ENCODE assay signal across 7 mouse cellular contexts in genomic region chr17:57278943-57279590, GRCm38 (mm10). TPM values are rescaled to one million over a fixed set of nuclear protein-coding genes. Genes with fewer than 3 reads are reported as not detected.
DNase-seq lines count a peak whose midpoint lies in the region; ATAC-seq and TF ChIP-seq lines count a peak whose summit lies in the region.

Vav1 (plus strand) TSS chr17:57279100.

- no peak for TF ChIP-seq POLR2A in cerebellum, adult 2 months (IDR thresholded peaks at IDR 0.05; ENCODE audit: borderline replicate concordance, insufficient read depth, low read length)

- H3K9ac ChIP-seq in forebrain, embryonic 12.5 days = no peak within 1 kb of the TSS

- DNase-seq in right cerebral cortex, postnatal 14 days = peak; percentile 34
- DNase-seq in right cerebral cortex, adult 18-20 months = no peak
- peak; percentile 45 to 51 for DNase-seq in heart, postnatal 36 days
- DNase-seq in urinary bladder, postnatal 10 days (ENCODE audit: low spot score) = no peak
- no peak for DNase-seq in cerebellum, adult 2 months

- WGBS in forebrain, embryonic 12.5 days = 71% methylated on average over 26 of the region's 26 CpGs
- WGBS in cerebellum, adult 2 months = 71% methylated on average over 26 of the region's 26 CpGs

- no peak for TF ChIP-seq CTCF in cerebellum, adult 2 months (IDR thresholded peaks at IDR 0.05; ENCODE audit: borderline replicate concordance, insufficient read depth, low read depth, low read length)

- no peak for ATAC-seq in forebrain, embryonic 12.5 days (ENCODE audit: low FRiP score)

- H3K9me3 ChIP-seq in megakaryocyte, embryonic 14.5 days = no peaks in the 10 kb centered on the region
- no peaks in the 10 kb centered on the region for H3K9me3 ChIP-seq in forebrain, embryonic 12.5 days

- intact Hi-C loops in heart, postnatal 36 days (cut with DNase I) = loop anchor here (10.0 kb wide), 1 partner anchor 664 kb away; the partner anchor contains the start of gene Rpl36

- H3K27ac ChIP-seq in forebrain, embryonic 12.5 days = no peak within 1 kb of the TSS
- no peak within 1 kb of the TSS for H3K27ac ChIP-seq in cerebellum, adult 2 months (ENCODE audit: insufficient read depth, low read length)

- no peak within 1 kb of the TSS for H3K4me2 ChIP-seq in forebrain, embryonic 12.5 days

- no peaks in the 10 kb centered on the region for H3K27me3 ChIP-seq in megakaryocyte, embryonic 14.5 days (replicated peaks)
- H3K27me3 ChIP-seq in forebrain, embryonic 12.5 days = peaks cover 39% of the 10 kb centered on the region
- no peaks in the 10 kb centered on the region for H3K27me3 ChIP-seq in cerebellum, adult 2 months (ENCODE audit: control insufficient read depth, insufficient read depth, low read length)

- peak within 1 kb of the TSS; percentile 99 for H3K4me3 ChIP-seq in megakaryocyte, embryonic 14.5 days (replicated peaks)
- H3K4me3 ChIP-seq in forebrain, embryonic 12.5 days (replicated peaks) = no peak within 1 kb of the TSS
- H3K4me3 ChIP-seq in cerebellum, adult 2 months (replicated peaks; ENCODE audit: insufficient read depth, low read depth, low read length) = no peak within 1 kb of the TSS

- peaks cover 85% of the 10 kb centered on the region for H3K4me1 ChIP-seq in megakaryocyte, embryonic 14.5 days
- H3K4me1 ChIP-seq in forebrain, embryonic 12.5 days = peaks cover 18% of the 10 kb centered on the region
- H3K4me1 ChIP-seq in cerebellum, adult 2 months (ENCODE audit: control insufficient read depth, insufficient read depth, low read length) = no peaks in the 10 kb centered on the region

- peaks cover 43% of the 10 kb centered on the region for H3K36me3 ChIP-seq in megakaryocyte, embryonic 14.5 days (replicated peaks; ENCODE audit: low read length)
- no peaks in the 10 kb centered on the region for H3K36me3 ChIP-seq in forebrain, embryonic 12.5 days (replicated peaks)

RNA-seq across cellular contexts. Expression of gene Vav1, which starts in this region (rescaled TPM):
- 1 to 10 TPM; 1.4 to 2.5 TPM for total RNA-seq in heart, postnatal 36 days (2021)
- 34.6 and 164 TPM in 2 replicates for polyA plus RNA-seq in megakaryocyte, embryonic 14.5 days (2012; ENCODE audit: insufficient read depth, low replicate concordance)
- 1.2 and 1.4 TPM in 2 replicates for polyA plus RNA-seq in forebrain, embryonic 12.5 days (2016; fragmentation: Nextera tagmentation; extraction: Ambion mirVana)
- 1.2 and 1.5 TPM in 2 replicates for polyA plus RNA-seq in cerebellum, adult 2 months (2012; rRNA removed)

Comparison
In these comparisons a context has a peak if more than half of its experiments do, and no peak if none do; other contexts are left out.
1. RNA of gene Vav1 (polyA plus RNA-seq): 34.6 to 164 TPM in megakaryocyte, embryonic 14.5 days; 1.2 to 1.4 TPM in forebrain, embryonic 12.5 days and 1.2 to 1.5 TPM in cerebellum, adult 2 months; every median in the first group is over 10 times any median in the second.
2. DNase-seq: peak in right cerebral cortex, postnatal 14 days (single experiment) and heart, postnatal 36 days (2 of 2); none in right cerebral cortex, adult 18-20 months (single experiment), urinary bladder, postnatal 10 days (single experiment) and cerebellum, adult 2 months (0 of 2).